Mouse (Mus musculus) cerebellum, adult 11 months (tissue): Measurements from ENCODE around the gene Dnm1.
A peak's percentile ranks its signal among the peaks of the same experiment; 100 is the strongest.
"Not testable (repeated sequence)": the region's sequence is repeated elsewhere in the genome, so short reads cannot be mapped to it uniquely, and the experiment has no call there.

ENCODE experiments used
- DNase-seq: peaks from one replicate; pipeline ENCODE4 v3.0.0; 2022

Dnm1 gene

GRCm38 (mm10) chr2:32353007-32353542, at the start of gene Dnm1:
Dnm1 (minus strand) TSS chr2:32353338.
- DNase-seq: peak; percentile 97

DNA sequence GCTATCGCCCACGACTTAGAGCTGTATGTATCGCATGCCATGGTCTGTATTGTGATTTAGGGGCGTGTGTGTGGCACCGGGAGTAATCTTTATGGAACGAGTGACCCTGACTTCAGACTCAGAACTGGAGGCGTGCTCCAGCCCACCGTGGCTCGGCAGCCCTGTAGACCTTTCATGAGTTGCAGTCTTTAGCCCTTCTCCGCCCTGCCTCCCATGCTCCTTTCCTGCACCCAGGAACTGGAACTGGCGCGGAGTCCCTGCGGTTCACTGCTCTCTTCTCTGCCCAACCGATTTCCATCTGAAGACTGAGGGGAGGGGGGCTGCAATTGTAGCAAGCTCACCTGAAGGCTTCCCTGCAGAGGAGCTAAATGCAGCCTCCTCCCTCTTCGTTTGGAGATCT, 43.6 kb upstream of the Dnm1 start:
- DNase-seq: no peak

GRCm38 (mm10) chr2:32395946-32396621, 42.9 kb upstream of the Dnm1 start:
- DNase-seq: peak; percentile 81

DNA sequence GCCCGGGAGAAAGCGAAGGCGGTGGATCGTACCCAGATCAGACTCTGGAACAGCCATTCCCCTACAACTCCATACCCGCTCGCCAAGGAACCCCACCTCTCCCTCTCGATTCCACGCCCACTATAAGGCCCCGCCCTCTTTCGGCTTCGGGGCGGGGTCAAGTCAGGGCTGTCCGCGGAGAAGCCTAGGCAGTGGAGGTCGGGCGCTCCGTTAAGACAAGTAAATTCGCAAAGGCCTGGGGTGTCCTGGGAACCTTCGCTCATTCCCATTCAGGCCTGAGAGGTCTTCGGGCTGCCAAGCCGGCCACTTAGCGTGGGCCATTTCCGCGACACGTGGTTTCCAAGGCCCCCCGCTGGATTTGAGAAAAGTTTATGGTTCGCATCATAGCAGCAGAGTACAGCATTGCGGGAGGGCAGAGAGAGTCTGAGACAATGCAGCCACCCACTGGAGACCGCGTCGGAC, 42.4 kb upstream of the Dnm1 start, which contains the start of gene Ptges2:
TSS of gene Ptges2 (plus strand) at position 413 of the 462 bp plus-strand sequence.
- peak; percentile 87 for DNase-seq

DNA sequence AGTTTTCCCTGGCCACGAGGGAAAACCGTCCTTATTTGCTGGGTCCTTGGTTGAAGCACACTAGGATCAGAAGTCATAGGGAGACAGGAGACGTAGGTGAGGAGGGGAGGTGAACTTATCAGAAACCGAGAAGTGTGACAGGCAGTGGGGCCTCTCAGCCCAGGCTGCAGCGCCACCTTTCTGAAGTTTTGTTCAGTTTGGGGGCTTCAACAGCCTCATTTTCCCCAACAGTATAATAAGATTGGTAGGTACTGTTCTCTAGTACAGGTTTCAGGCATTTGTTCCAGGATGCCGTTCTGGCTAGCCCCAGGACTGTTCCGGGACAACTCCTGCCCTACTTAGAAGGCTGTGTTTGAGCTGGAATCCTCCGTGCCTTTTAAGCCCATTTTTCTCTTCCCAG, 41.8 kb upstream of the Dnm1 start:
- no peak for DNase-seq

GRCm38 (mm10) chr2:32392063-32392462, 38.9 kb upstream of the Dnm1 start:
- DNase-seq: no peak

- DNase-seq: no peak
Measured at GRCm38 (mm10) chr2:32390871-32391270, 37.7 kb upstream of the Dnm1 start.

- DNase-seq: no peak
Measured at GRCm38 (mm10) chr2:32389157-32389556, 36.0 kb upstream of the Dnm1 start.

GRCm38 (mm10) chr2:32387706-32388490, 34.8 kb upstream of the Dnm1 start, which contains the start of gene Lcn2:
Lcn2 (minus strand) TSS chr2:32388252.
- no peak for DNase-seq

- DNase-seq: no peak
Measured at GRCm38 (mm10) chr2:32382689-32383088, 29.6 kb upstream of the Dnm1 start.

DNA sequence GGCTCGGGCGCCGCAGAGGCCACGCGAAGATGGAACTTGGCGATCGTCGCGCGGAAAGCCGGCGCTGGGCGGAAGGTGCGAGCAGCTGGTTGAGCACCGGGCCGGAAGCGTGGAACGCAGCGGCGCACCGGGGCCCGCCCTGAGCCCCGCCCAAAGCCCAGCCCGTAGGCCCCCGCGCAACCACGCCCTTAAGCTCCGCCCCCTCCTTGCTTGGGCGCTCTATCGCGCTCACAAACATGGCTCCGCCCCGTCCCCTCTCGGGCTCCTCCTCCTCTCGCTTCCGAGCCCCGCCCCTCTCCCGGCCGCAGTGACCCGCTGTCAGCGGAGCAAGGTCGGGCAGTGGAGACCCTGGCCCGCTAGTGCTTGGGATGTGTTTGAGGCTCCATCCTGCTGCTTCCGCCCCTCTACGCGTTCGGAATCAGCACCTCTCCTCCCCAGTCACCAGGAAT, 28.7 kb upstream of the Dnm1 start, which contains the start of gene 1110008P14Rik:
TSS of gene 1110008P14Rik (minus strand) at position 164 of the 449 bp plus-strand sequence.
- DNase-seq: peak; percentile 96

DNA sequence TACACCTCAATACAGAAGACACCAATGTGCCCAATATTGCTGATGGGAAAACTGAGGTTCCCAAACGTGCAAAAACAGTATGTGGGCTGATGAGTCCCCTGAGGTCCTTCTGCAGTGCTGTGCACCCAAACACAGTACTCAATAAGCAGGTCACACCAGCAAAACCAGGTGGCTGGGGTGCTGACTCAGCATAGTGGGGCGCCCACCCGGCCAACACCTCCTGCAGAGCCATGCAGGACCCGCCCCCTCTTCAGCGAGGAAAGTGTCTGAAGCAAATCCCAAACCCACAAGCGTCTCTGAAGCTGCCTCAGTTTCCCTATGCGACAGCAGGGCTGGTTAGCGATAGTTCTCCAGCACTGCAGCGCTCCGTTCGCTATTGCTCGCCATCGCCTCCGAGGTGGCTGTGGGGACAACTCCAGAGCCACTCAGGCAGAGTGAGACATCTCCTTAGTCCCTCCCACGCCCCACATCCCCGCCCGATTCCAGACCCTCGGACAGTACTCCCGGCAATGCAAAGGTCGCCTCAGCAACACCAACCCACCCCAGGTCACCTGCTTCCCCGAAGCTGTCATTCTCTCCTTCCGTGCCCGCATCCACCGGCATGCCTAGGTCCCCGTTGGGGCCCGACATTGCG, 28.1 kb upstream of the Dnm1 start:
- no peak for DNase-seq

DNA sequence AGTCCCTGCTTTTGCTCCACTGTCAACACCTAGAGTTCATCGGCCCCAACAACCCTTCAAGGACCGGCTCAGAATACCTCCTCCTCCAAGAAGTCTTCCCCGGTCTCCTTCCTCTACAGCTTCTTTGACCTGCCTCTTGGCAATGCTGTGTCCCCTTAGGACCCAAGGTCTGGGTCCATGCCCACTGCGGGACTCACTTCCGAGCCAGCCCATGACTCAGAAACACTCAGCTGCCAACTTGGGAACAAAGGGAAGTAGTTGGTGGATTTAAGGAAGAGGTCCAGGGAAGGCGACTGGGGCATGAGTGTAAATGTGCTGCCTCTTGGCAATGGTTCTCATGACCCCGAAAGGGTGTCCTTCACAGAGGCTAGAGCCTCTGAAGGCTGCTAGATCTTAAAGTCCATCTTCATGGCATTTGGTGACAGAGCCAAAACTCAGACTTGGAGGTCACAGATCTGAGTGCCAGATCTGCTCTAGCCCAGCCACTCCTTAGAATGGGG, 26.9 kb upstream of the Dnm1 start:
- DNase-seq: no peak

DNA sequence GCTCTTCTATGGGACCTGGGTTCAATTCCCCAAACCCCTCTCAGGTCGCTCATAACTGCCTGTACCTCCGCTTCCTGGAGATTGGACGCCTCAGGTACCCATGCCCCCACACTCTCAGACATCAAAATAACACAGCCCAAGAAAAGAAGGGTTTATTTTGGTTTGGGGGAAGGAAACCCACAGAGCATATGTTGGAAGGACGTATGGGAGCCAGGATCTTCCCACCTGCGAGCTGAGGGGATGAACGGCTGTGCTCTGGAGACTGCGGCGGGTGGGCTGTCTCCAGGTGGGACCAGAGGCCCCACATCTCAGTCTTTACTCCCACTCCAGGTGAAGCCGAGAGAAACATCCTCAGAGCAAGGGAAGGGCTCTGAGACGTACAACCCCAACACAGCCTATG, 23.8 kb upstream of the Dnm1 start:
- DNase-seq: no peak

- no peak for DNase-seq
Measured at GRCm38 (mm10) chr2:32375317-32375940, 22.3 kb upstream of the Dnm1 start.

DNA sequence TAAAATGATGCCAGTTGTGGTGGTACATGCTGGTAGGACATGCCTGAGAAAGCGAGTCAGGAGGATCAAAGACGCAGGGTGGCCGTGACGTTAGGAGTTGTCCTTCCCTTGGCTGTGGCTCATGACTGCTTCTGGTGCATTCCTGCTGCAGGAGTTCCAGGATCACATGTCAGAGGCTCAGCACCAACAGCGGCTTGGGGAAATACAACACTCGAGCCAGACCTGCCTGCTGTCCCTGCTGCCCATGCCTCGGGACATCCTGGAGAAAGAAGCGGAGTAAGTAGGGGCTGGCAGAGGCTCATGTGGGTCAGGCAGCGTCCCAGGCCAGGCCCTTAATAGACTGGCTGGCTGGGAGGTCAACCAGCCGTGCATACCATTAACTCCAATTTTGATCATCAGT, 21.1 kb upstream of the Dnm1 start:
- no peak for DNase-seq

- no peak for DNase-seq
Measured at GRCm38 (mm10) chr2:32367315-32367714, 14.2 kb upstream of the Dnm1 start.

DNA sequence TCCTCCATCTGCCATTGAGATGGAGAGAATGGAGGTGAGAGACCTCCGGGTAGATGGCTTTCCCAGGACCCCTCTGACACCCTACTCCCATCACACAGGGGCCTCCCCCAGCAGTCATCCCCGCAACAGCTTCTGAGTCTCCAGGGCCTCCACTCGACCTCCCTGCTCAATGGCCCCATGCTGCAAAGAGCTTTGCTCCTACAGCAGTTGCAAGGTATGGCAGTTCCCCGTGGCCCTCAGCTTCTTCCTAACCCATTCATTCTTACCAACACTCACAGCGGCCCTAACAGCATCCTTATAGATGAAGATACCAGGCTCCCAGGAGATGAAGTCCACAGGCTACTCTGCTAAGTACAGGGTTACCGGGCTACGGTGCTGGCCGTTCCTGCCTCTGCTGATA, 11.0 kb upstream of the Dnm1 start:
- DNase-seq: no peak

DNA sequence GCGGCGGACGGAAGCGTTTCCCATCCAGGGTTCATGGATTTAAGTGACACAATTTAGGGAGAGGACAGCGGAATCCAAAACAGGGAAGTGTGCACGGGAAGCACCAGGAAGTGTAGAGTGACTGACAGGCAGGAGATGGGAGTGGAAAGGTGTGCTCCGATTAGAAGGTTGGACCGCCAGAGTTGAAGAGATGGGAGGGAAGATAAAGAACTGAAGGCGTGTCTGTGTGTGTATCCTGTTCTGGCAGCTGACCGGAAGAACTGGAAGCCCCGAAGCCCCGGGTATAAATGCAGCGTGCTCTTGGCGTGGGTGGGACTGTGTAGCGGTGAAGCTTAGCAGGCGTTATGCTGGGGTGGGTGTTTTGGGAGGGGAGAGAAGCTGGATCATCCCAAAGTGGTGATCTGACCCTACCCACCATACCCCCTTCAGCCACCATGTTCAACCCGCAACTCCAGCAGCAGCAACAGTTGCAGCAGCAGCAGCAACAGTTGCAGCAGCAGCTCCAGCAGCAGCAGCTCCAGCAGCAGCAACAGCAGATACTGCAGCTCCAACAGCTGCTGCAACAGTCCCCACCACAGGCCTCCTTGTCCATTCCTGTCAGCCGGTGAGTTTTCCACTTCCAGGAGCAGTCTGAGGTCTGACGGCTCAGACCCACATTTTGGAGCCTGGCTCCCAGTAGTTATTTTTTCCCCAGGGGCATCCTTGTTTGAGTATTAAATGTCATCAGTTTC, 10.4 kb upstream of the Dnm1 start:
- DNase-seq: no peak

- DNase-seq: peak; percentile 93
Measured at GRCm38 (mm10) chr2:32362817-32363340, 9.7 kb upstream of the Dnm1 start.

DNA sequence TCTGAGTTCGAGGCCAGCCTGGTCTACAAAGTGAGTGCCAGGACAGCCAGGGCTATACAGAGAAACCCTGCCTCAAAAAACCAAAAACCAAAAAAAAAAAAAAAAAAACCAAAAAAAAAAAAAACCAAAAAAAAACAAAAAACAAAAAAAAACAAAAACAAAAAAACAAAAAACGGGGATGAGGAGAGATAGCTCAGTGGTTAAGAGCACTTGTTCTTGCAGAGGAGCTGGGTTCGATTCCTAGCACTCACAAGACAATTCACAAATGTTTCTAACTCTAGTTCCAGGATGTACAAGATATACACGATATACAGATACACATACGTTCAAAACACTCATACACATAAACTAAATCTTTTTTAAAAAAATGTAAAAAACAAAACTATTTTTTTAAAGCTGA, 9.1 kb upstream of the Dnm1 start:
- not testable (repeated sequence) for DNase-seq

DNA sequence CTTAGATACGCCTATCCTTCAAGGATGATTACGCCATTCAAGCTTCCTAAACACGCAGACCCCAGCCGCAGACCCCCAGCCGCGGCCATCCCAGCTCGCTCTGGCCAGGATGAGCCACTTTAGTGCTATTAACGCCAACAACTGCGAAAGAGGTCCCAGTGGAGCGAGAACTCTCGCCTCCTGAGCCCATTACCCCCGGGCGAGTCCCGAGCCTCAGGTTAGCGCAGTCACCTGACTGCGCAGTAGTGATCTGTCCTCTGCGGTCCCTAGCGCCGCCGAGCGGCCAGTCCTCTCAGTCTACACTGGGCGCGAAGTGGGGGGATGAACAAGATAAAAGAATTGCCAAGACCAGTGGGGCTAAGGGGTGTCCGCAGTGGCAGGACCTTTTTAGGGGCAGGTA, 8.3 kb upstream of the Dnm1 start:
- peak; percentile 87 for DNase-seq
